Mouse (Mus musculus) midbrain, embryonic 14.5 days (tissue): ENCODE measurements around the gene Pole. TPM values are rescaled to one million over a fixed set of nuclear protein-coding genes. Genes with fewer than 3 reads are reported as not detected.

Experiments
- ATAC-seq: fragments of 200-750 bp; cut with Nextera tagmentation; 2 replicates; pipeline ENCODE4 v1.8.0; 2017; ENCODE audit warnings: moderate number of reproducible peaks, moderate library complexity; ENCODE audit not compliant: low FRiP score, low TSS enrichment
- DNase-seq: peaks from one replicate; pipeline ENCODE4 v3.0.0-alpha.2; 2015
- H3K27ac ChIP-seq: fragments of 300-500 bp; sonication (generic); replicated peaks from 2 replicates; pipeline ENCODE4 v1.5.1; 2014; ENCODE audit warnings: mild to moderate bottlenecking, low read depth, low read length, moderate library complexity
- H3K27me3 ChIP-seq: fragments of 300-500 bp; sonication (generic); 2 replicates; pipeline ENCODE4 v1.6.1; 2014; ENCODE audit warnings: low read length, control low read depth, mixed read lengths; ENCODE audit not compliant: control insufficient read depth, insufficient read depth
- H3K36me3 ChIP-seq: fragments of 300-500 bp; sonication (generic); 2 replicates; pipeline ENCODE4 v1.6.1; 2014; ENCODE audit warnings: low read length, control low read depth; ENCODE audit not compliant: control insufficient read depth, insufficient read depth
- H3K4me1 ChIP-seq: fragments of 300-500 bp; sonication (generic); 2 replicates; pipeline ENCODE4 v1.6.1; 2014; ENCODE audit warnings: mild to moderate bottlenecking, antibody characterized with exemption, low read length, control low read depth; ENCODE audit not compliant: control insufficient read depth, insufficient read depth
- H3K4me2 ChIP-seq: fragments of 300-500 bp; sonication (generic); 2 replicates; pipeline ENCODE4 v1.6.1; 2014; ENCODE audit warnings: mild to moderate bottlenecking, low read length, moderate library complexity
- H3K4me3 ChIP-seq: fragments of 300-500 bp; sonication (generic); replicated peaks from 2 replicates; pipeline ENCODE4 v1.5.1; 2014; ENCODE audit warnings: low read depth, low read length
- H3K9ac ChIP-seq: fragments of 300-500 bp; sonication (generic); replicated peaks from 2 replicates; pipeline ENCODE4 v1.6.1; 2014; ENCODE audit warnings: mild to moderate bottlenecking, low read length, moderate library complexity
- H3K9me3 ChIP-seq: fragments of 300-500 bp; sonication (generic); 2 replicates; pipeline ENCODE4 v1.6.1; 2016; ENCODE audit warnings: low read length, control low read depth, mixed read lengths; ENCODE audit not compliant: control insufficient read depth
- WGBS: fragments of 180-500 bp; shearing (Covaris S2); extraction: QIAGEN DNeasy Blood & Tissue Kit; methylation state at CpG from one replicate; pipeline ENCODE4 v1.1.7; 2014; 5-methylcytosine and 5-hydroxymethylcytosine counted together
- polyA plus RNA-seq: library from polyadenylated mRNA; unstranded; fragments of >200 nt; fragmentation: Nextera tagmentation; extraction: Ambion mirVana; gene quantifications from 2 replicates; pipeline ENCODE4 v1.2.1, GENCODE M21; 2014

Pole gene
- polyA plus RNA-seq, 1 experiment from 2014 or later, result 8.4 TPM

- no peak overlapping the region for H3K4me2 ChIP-seq
- H3K27ac ChIP-seq, result no peak overlapping the region
- peaks cover 44% of the 10 kb centered on the region for H3K36me3 ChIP-seq
- no peaks in the 10 kb centered on the region for H3K9me3 ChIP-seq
- 94% methylated on average over 7 of the region's 7 CpGs for WGBS
- no peak overlapping the region for H3K4me3 ChIP-seq
- ATAC-seq, result no peak
- H3K27me3 ChIP-seq, result no peaks in the 10 kb centered on the region
- no peak for DNase-seq
- H3K9ac ChIP-seq, result no peak overlapping the region
- H3K4me1 ChIP-seq, result no peaks in the 10 kb centered on the region
Observed at GRCm38 (mm10) chr5:110308861-110309260, 22.8 kb downstream of the Pole start.

- H3K36me3 ChIP-seq, result peaks cover 25% of the 10 kb centered on the region
- H3K4me2 ChIP-seq, result no peak overlapping the region
- no peaks in the 10 kb centered on the region for H3K9me3 ChIP-seq
- no peak overlapping the region for H3K27ac ChIP-seq
- DNase-seq (no peak), ATAC-seq (no peak)
- no peaks in the 10 kb centered on the region for H3K4me1 ChIP-seq
- H3K27me3 ChIP-seq, result no peaks in the 10 kb centered on the region
- H3K9ac ChIP-seq, result no peak overlapping the region
- no peak overlapping the region for H3K4me3 ChIP-seq
- 100% methylated on average over 3 of the region's 3 CpGs for WGBS
Observed at GRCm38 (mm10) chr5:110313127-110313526, 27.0 kb downstream of the Pole start.

GRCm38 (mm10) chr5:110330508-110330907, 44.4 kb downstream of the Pole start:
- ATAC-seq (no peak), DNase-seq (no peak)
- no peak overlapping the region for H3K4me3 ChIP-seq
- 94% methylated on average over 3 of the region's 3 CpGs for WGBS
- no peak overlapping the region for H3K9ac ChIP-seq
- no peaks in the 10 kb centered on the region for H3K27me3 ChIP-seq
- no peak overlapping the region for H3K27ac ChIP-seq
- H3K4me2 ChIP-seq, result no peak overlapping the region
- peaks cover 30% of the 10 kb centered on the region for H3K36me3 ChIP-seq
- H3K9me3 ChIP-seq, result no peaks in the 10 kb centered on the region
- no peaks in the 10 kb centered on the region for H3K4me1 ChIP-seq

GRCm38 (mm10) chr5:110338792-110339191, 52.7 kb downstream of the Pole start:
- 97% methylated on average over 2 of the region's 2 CpGs for WGBS
- no peak for ATAC-seq

GRCm38 (mm10) chr5:110342648-110343284, 56.7 kb downstream of the Pole start, which contains the start of gene P2rx2:
Gene P2rx2 (minus strand): TSS chr5:110343212.
- no peak within 1 kb of the TSS for H3K27ac ChIP-seq
- 1% methylated on average over 43 of the region's 43 CpGs for WGBS
- H3K36me3 ChIP-seq, result peaks cover 7% of the 10 kb centered on the region; the same call in 1 of the 2 replicates
- H3K4me3 ChIP-seq, result peak within 1 kb of the TSS; percentile 45
- peaks cover 18% of the 10 kb centered on the region; the same call in 1 of the 2 replicates for H3K27me3 ChIP-seq
- peak within 1 kb of the TSS; percentile 59 for H3K9ac ChIP-seq
- DNase-seq (peak; percentile 62), ATAC-seq (peak; percentile 57)
- H3K9me3 ChIP-seq, result no peaks in the 10 kb centered on the region
- peak within 1 kb of the TSS; percentile 97 for H3K4me2 ChIP-seq
- peaks cover 10% of the 10 kb centered on the region; the same call in 1 of the 2 replicates for H3K4me1 ChIP-seq

More at GRCm38 (mm10) chr5:110338792-110339191, 52.7 kb downstream of the Pole start:
- Histone ChIP-seq H3K9me3 (no peaks in the 10 kb centered on the region), H3K4me2 (no peak overlapping the region), H3K4me1 (peaks cover 10% of the 10 kb centered on the region; the same call in 1 of the 2 replicates), H3K4me3 (no peak overlapping the region), H3K9ac (no peak overlapping the region), H3K27ac (no peak overlapping the region), H3K36me3 (peaks cover 26% of the 10 kb centered on the region), H3K27me3 (peaks cover 18% of the 10 kb centered on the region; the same call in 1 of the 2 replicates)
- DNase-seq, result no peak

GRCm38 (mm10) chr5:110344524-110344923, 58.4 kb downstream of the Pole start, which contains the start of gene Lrcol1:
Gene Lrcol1 (plus strand): TSS chr5:110344730.
- Histone ChIP-seq H3K27me3 (peaks cover 18% of the 10 kb centered on the region; the same call in 1 of the 2 replicates), H3K36me3 (no peaks in the 10 kb centered on the region), H3K27ac (no peak within 1 kb of the TSS), H3K9ac (no peak within 1 kb of the TSS), H3K4me3 (no peak within 1 kb of the TSS), H3K4me1 (peaks cover 10% of the 10 kb centered on the region; the same call in 1 of the 2 replicates), H3K4me2 (no peak within 1 kb of the TSS), H3K9me3 (no peaks in the 10 kb centered on the region)
- ATAC-seq, result no peak
- DNase-seq, result no peak
- 86% methylated on average over 4 of the region's 4 CpGs for WGBS

- WGBS, result 84% methylated on average over 4 of the region's 4 CpGs
- no peak overlapping the region for H3K4me3 ChIP-seq
- H3K27ac ChIP-seq, result no peak overlapping the region
- no peaks in the 10 kb centered on the region for H3K36me3 ChIP-seq
- no peak for DNase-seq
- no peak for ATAC-seq
- H3K4me2 ChIP-seq, result no peak overlapping the region
- no peaks in the 10 kb centered on the region for H3K9me3 ChIP-seq
- peaks cover 10% of the 10 kb centered on the region; the same call in 1 of the 2 replicates for H3K4me1 ChIP-seq
- H3K9ac ChIP-seq, result no peak overlapping the region
- H3K27me3 ChIP-seq, result peaks cover 18% of the 10 kb centered on the region; the same call in 1 of the 2 replicates
Observed at GRCm38 (mm10) chr5:110345553-110345952, 59.4 kb downstream of the Pole start.

GRCm38 (mm10) chr5:110347006-110347405, 60.9 kb downstream of the Pole start:
- Histone ChIP-seq H3K9me3 (no peaks in the 10 kb centered on the region), H3K4me1 (peaks cover 10% of the 10 kb centered on the region; the same call in 1 of the 2 replicates), H3K4me2 (no peak overlapping the region), H3K27me3 (peaks cover 13% of the 10 kb centered on the region; the same call in 1 of the 2 replicates), H3K27ac (no peak overlapping the region), H3K4me3 (no peak overlapping the region), H3K36me3 (no peaks in the 10 kb centered on the region), H3K9ac (no peak overlapping the region)
- 88% methylated on average over 8 of the region's 8 CpGs for WGBS
- ATAC-seq (no peak), DNase-seq (no peak)

GRCm38 (mm10) chr5:110354716-110355115, 68.6 kb downstream of the Pole start:
- no peaks in the 10 kb centered on the region for H3K27me3 ChIP-seq
- 21% methylated on average over 7 of the region's 7 CpGs for WGBS
- DNase-seq (peak; percentile 65), ATAC-seq (no peak)
- H3K4me1 ChIP-seq, result no peaks in the 10 kb centered on the region
- no peak overlapping the region for H3K4me2 ChIP-seq
- H3K36me3 ChIP-seq, result no peaks in the 10 kb centered on the region
- H3K9ac ChIP-seq, result no peak overlapping the region
- H3K9me3 ChIP-seq, result no peaks in the 10 kb centered on the region
- no peak overlapping the region for H3K4me3 ChIP-seq
- H3K27ac ChIP-seq, result no peak overlapping the region
